Mouse (Mus musculus) brain, embryonic 18.5 days (tissue): ENCODE measurements around the gene Krtap9-5.

Source experiments
- DNase-seq: peaks from one replicate; pipeline ENCODE4 v3.0.0-alpha.2; 2012; ENCODE audit warnings: low read depth, low spot score

Gene Krtap9-5

GRCm38 (mm10) chr11:99948175-99948574 is at the start of gene Krtap9-5:
Gene Krtap9-5 (plus strand): TSS chr11:99948475.
- no peak for DNase-seq

DNA sequence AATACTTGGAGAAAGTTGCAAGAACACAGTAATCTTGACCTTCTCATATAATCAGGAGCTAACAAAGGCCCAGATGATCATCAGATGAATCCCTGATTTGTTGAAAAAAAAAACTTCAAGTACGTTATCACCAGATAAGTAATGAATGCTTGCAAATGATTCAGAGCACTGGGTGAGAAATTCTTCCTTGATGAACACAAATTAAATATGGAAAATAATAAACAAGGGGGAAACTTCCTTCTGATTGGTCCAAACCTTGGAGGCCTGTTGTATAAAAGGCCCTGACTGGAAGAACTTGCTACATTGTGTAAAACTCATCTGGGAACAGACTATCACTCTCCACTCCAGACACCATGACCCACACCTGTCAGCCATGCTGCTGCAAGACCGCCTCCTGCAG is 40.7 kb upstream of the Krtap9-5 start, which contains the start of gene Krtap31-1:
Gene Krtap31-1, plus strand, starts transcription at position 301 of the 400 bp plus-strand sequence.
- DNase-seq, result no peak

- no peak for DNase-seq
Observed at GRCm38 (mm10) chr11:99914451-99914850, 33.8 kb upstream of the Krtap9-5 start, which contains the start of gene Gm11565. Gene Gm11565 (plus strand): TSS chr11:99914751.

DNA sequence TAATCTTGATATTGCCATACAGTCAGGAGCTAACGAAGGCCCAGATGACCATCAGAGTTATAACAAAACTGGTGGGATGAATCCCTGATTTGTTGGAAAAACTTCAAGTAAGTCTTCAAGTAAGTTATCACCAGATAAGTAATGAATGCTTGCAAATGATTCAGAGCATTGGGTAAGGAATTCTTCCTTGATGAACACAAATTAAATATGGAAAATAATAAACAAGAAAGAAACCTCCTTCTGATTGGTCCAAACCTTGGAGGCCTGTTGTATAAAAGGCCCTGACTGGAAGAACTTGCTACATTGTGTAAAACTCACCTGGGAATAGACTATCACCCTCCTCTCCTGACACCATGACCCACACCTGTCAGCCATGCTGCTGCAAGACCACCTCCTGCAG is 12.3 kb upstream of the Krtap9-5 start, which contains the start of gene Krtap31-2:
Gene Krtap31-2, plus strand, starts transcription at position 301 of the 400 bp plus-strand sequence.
- no peak for DNase-seq

GRCm38 (mm10) chr11:99937751-99938264 is 10.5 kb upstream of the Krtap9-5 start:
- DNase-seq, result no peak

- no peak for DNase-seq
Observed at GRCm38 (mm10) chr11:99964213-99964612, 15.9 kb downstream of the Krtap9-5 start.

DNA sequence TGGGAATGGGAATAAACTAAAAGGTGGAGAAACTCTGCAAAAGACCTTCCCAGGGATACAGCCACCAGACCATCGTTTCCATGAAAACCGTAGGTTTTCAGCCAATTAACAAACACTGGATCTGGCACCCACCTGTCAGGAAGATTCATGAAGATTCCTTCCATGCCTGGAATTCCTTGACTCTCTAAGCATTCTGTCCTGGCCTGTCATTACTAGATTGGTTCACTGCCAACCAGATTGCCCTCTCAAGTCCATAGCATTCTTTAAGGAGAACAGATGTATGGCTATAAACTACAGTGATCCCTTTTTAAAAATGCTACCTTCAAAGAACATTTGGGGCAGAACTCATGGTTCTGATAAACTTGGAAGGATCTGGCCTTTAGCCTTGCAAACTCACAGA is 17.7 kb downstream of the Krtap9-5 start:
- no peak for DNase-seq

- no peak for DNase-seq
Observed at GRCm38 (mm10) chr11:99978953-99979352, 30.7 kb downstream of the Krtap9-5 start, which contains the start of gene Krtap29-1. Gene Krtap29-1 (minus strand): TSS chr11:99979053.

DNA sequence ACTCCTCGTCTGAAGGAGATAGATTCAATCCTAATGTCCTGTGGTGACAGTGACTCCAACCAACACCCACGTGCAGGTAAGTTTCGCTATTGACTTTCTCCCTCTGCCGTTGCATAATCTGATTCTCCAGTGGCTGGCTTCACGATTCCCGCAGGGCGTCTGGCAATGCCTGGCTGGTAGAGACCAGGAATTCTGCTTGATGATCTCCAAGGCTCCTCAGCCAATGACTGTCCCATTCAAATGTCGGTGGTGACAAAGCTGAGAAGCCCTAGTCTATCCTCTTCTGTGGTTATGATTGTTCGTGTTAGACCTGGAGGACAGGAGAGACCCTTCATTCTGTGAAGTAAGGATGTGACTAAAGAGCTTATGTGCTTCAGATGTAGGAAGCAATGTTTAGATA is 34.5 kb downstream of the Krtap9-5 start:
- DNase-seq, result no peak

GRCm38 (mm10) chr11:99983442-99983841 is 35.2 kb downstream of the Krtap9-5 start:
- DNase-seq, result no peak

GRCm38 (mm10) chr11:99985291-99986092 is 37.2 kb downstream of the Krtap9-5 start:
- DNase-seq, result no peak

- no peak for DNase-seq
Observed at GRCm38 (mm10) chr11:99986180-99986647, 37.9 kb downstream of the Krtap9-5 start, which contains the start of gene Krtap16-1. Gene Krtap16-1 (minus strand): TSS chr11:99986597.

DNA sequence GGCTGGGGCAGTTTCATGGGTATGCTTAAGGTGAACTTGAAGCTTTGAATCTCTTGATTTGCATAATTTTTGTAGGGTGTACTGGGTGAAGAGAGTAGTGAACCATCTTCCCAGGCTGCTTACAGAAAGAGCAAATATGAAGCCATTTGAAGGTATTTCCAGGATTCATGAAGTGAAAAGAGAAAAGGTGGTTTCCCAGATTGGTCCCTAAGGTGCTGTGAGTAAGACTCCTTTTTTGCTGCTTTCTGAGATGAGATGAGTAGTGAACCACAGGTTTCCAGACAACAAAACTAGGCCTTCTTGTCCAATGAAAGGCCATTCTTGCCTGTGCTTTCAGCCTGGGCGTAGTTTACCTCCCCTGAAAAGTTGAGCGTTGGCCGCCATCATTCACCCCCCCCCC is 40.3 kb downstream of the Krtap9-5 start:
- DNase-seq, result no peak

DNA sequence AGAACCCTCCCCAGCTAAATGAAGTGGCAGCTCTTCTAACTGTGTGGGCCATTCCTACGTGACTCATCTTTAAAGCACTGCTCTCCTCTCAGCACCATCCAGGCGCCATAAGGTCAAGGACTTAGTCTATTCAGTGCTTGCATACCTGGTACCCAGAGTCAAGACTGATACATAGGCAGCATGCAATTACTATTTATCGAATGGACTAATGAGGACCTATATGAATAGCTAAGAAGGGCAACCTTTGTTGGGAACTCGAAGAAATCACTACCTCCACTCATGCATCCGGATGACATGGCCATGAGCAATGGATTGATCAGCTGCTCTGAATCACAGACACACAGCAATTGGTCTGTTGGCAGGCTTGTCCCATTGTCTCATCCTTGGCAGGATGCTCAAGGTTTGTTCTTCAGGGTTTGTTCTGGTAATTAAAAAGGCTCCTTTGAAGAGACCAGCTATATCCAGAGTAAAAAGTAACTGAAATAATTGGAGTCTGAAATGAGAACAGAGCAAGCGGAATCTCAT is 41.7 kb downstream of the Krtap9-5 start:
- no peak for DNase-seq

- no peak for DNase-seq
Observed at GRCm38 (mm10) chr11:99990571-99990970, 42.3 kb downstream of the Krtap9-5 start.

- no peak for DNase-seq
Observed at GRCm38 (mm10) chr11:99993620-99994383, 45.5 kb downstream of the Krtap9-5 start, which contains the start of gene Krtap17-1. Gene Krtap17-1 (minus strand): TSS chr11:99993994.

GRCm38 (mm10) chr11:99994384-99994661 is 46.0 kb downstream of the Krtap9-5 start:
- DNase-seq, result no peak

DNA sequence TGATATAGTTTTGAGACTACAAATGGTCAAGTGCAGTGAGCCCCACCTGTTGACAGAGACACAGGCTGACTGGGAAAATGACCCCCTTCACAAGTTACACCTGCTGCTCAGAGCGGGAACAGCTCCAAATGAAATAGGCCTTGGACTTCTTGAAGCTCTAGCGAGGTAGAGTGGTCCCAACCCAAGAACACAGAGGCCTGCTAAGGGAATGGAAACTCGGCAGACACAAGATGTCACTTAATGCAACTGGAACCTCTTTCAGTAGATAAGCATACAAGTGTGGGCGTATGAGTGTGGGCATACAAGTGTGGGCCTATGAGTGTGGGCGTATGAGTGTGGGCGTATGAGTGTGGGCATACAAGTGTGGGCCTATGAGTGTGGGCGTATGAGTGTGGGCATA is 50.8 kb downstream of the Krtap9-5 start:
- DNase-seq, result no peak
